Mouse (Mus musculus) cerebellum, postnatal 10 days (tissue): ENCODE data around the gene Vac14.
A peak's percentile ranks its signal among the peaks of the same experiment; 100 is the strongest.

Experiments
- DNase-seq, 2 experiments: peaks; one replicate each; pipeline ENCODE4 v3.0.0; 2021; ENCODE audit warnings: mixed read lengths in 2 of 2

Vac14 gene

GRCm38 (mm10) chr8:110618391-110619207 is at the start of gene Vac14:
Gene Vac14 (plus strand): TSS chr8:110618585.
- DNase-seq: peak; percentile 100

GRCm38 (mm10) chr8:110592641-110593040 is 25.7 kb upstream of the Vac14 start:
- DNase-seq: no peak

- DNase-seq: no peak
These were observed 24.2 kb upstream of the Vac14 start for GRCm38 (mm10) chr8:110594164-110594563.

GRCm38 (mm10) chr8:110604556-110604955 is 13.8 kb upstream of the Vac14 start:
- DNase-seq: peak; percentile 81 to 89

- peak; percentile 64 to 71 for DNase-seq
These were observed 12.9 kb upstream of the Vac14 start for GRCm38 (mm10) chr8:110605401-110606015.

DNA sequence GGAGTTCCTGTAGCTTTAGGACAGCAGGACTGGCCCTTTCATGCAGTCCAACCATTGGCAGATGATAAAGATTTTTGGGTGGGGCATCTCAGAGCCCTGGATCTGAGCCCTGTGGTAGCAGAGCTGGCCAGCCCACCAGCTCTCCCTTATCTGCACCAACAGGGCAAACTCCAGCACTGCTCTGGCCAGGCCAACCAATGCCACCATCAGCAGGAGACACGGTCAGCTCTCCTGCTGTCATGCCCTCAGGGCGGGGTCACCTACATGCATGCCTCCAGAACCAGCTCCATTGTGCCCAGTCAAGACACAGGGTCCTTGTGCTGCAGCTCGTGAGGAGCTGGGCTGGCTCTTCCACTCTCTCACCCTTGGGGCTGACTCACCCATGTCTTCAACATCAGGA is 2.7 kb upstream of the Vac14 start:
- no peak for DNase-seq

DNA sequence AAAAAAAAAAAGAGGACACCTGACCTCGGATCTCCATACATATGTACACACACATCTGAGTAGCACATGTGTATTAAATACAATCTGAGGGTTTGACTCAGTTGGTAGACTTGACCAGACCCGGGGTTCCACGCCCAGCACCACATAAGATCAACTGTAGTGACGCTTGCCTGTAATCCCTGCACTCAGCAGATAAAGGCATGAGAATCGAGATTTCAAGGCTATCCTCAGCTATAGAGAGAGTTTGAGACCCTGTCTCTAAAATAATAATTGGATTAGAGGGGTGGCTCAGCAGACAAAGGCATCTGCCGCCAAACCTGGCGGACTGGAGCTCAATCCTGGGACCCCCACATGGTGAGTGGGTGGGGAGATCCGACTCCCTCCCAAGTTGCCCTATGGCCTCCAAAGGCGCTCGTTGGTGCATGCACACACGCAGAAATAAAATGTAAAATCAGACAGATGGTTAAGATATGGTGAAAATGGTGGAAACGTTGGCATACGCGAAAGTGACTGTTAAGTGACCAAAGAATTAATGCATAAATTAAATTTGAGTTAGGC is 505 bp upstream of the Vac14 start:
- no peak for DNase-seq

DNA sequence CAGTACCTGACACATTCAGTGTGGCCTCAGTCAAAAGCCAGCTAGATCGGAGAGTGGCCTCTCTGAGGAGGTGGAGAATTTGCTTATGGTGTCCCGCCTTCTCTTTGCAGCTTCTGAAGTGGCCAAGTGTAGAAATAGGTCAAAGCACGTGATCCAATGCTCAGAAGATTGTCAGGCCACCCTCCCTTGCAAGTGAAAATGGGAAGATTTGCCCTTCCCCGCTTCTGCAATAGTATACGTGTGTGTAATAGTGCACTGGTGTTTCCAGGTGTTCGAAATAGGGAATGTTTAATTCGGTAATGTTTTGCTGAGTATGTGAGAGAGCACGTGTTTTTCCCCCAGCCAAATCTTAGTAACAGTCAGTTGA is 806 bp downstream of the Vac14 start:
- no peak for DNase-seq

GRCm38 (mm10) chr8:110619919-110620318 is 1.5 kb downstream of the Vac14 start:
- DNase-seq: no peak

DNA sequence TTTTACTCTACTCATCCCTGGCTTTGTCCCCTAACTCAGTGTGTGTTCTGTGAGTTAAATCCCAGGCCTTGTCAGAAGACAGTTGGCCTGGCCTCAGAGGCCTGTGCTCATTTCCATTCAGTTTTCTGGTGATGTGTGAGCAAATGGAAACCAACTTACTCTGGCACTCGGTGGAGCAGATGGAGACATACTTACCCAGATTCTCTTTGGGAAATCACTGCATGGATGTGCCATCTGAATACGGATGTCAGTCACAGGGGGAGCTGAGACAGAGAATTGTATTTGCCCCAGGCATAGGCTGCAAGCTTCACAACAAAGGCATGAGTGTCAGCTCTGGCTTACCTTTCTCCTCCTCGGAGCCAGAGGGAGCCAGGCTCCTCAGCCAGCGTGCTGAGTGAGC is 8.0 kb downstream of the Vac14 start:
- no peak for DNase-seq

- peak; percentile 80 to 87 for DNase-seq
These were observed 11.1 kb downstream of the Vac14 start for GRCm38 (mm10) chr8:110629245-110630063.

DNA sequence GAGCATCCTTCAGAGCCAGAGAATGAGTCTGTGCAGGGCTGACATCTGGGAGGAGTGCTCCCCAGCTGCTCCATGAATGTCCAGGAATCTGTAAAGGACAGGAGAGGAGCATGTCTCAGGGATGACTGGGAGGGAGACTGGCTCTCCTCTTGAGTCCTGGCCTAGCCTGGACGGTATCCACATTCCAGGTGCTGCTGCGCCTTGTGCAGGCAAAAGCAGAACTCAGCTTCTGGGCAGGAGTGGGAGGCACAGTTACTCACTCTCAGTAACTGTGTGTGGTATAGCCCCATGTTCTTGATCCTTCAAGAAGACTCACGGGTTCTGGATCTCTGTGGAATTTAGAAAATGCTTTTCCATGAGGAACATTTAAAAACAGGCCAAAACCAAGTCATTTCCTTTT is 11.7 kb downstream of the Vac14 start:
- DNase-seq: no peak

GRCm38 (mm10) chr8:110630571-110631071 is 12.2 kb downstream of the Vac14 start:
- DNase-seq: peak; percentile 83 to 93

- no peak for DNase-seq
These were observed 12.8 kb downstream of the Vac14 start for GRCm38 (mm10) chr8:110631201-110631600.

GRCm38 (mm10) chr8:110633814-110634213 is 15.4 kb downstream of the Vac14 start:
- DNase-seq: no peak

DNA sequence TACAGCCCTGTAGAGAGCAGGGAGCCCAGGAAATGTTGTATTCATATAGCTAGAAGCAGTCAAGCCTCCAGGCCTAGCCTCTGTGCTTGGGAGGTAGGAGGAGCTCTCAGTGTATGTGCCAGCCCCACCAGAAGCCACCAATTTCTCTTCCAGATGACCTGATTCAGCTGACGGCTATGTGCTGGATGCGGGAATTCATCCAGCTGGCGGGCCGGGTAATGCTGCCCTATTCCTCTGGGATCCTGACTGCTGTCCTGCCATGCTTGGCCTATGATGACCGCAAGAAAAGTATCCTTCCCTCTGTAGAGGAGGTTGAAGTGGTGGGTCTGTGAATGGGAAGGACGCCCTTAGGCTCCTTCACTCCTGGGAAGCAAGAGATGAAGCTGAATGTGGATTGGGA is 17.8 kb downstream of the Vac14 start:
- DNase-seq: no peak

GRCm38 (mm10) chr8:110642331-110642730 is 23.9 kb downstream of the Vac14 start:
- peak; percentile 69 to 72 for DNase-seq

- no peak for DNase-seq
These were observed 24.8 kb downstream of the Vac14 start for GRCm38 (mm10) chr8:110643177-110643576.

DNA sequence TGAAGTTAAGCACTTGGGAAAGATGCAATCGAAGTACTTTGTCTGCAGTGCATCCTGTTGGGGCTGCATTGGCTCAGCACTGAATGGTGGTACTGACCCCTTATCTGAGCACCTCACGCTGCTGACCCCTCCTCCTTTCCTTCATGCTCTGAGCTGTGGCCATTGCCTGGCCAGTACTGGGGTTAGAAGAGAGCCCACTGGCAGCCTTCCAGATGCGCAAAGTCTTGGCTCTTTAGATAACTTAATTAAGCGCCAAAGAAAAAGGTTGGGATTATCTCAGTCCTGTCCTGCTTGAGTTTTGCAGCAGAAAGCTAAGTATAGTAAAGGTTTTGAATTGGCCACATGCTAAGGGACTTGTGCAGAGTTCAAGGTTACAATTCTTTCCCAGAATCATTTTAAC is 26.0 kb downstream of the Vac14 start:
- DNase-seq: no peak

DNA sequence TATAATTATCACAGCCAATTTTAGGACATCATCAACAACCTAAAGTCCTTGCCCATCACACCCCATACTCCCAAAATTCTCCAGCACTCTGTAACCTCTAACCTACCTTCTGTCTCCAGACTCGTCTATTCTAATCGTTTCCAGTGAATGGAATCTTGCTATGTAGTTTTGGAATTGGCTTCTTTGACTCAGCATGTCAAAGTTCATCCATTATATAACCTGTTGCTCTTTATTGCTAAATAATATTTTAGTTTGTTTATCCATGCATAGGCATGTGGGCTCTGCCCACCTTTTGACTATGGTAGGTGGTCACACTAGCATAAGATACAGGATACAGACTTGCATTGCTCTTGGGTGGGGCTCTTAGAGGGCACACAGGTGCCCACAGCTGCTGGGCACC is 26.5 kb downstream of the Vac14 start:
- DNase-seq: no peak

- DNase-seq: no peak
These were observed 27.0 kb downstream of the Vac14 start for GRCm38 (mm10) chr8:110645340-110645739.

DNA sequence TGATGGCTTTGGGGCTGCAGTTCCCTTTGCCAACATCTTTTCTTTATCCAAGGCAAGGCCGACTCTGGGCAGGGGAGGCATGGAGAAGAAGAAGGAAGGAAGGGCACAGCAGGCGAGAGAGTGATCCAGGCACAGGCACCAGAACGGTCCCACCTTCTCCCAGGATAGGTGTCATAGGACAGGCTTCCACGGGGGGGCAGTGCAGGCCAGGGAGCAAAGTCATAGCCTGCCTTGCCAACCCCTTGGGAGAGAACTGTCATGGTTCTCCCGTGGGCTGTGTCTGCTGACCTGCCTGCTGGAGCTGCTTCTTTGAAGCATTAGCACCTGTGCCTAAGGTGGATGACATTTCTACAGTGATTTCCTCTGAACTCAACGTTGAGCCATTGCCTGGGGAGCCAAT is 27.7 kb downstream of the Vac14 start:
- DNase-seq: peak; percentile 95 to 97

DNA sequence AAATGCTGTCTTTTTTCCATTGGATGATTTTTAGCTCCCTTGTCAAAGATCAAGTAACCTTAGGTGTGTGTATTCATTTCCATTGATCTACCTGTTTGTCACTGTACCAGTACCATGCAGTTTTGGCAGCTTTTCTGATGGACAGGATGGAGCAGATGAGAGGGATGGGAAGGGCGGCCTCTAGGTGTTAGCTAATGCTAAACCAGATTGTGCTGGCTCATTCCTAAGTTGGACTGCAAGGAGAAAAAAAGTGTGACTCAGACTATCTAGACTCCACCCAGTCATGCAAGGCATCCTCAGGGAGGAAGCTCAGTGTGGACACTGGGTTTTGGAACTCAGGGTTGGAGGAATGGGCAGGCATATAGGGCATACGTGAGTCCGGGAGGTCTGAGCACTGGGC is 30.2 kb downstream of the Vac14 start:
- DNase-seq: no peak
